Mouse (Mus musculus): ENCODE data around the gene Abcg3. TPM values are rescaled to one million over a fixed set of nuclear protein-coding genes. Genes with fewer than 3 reads are reported as not detected.
"Not testable (repeated sequence)": the region's sequence is repeated elsewhere in the genome, so short reads cannot be mapped to it uniquely, and the experiment has no call there.

Abcg3 gene
- polyA plus RNA-seq, 1 experiment from 2014 or later = 0.48 TPM

GRCm38 (mm10) chr5:104955208-104955607, 27.3 kb downstream of the Abcg3 start:
- no peak for ATAC-seq
- 94% methylated on average over 3 of the region's 3 CpGs for WGBS

GRCm38 (mm10) chr5:104946951-104947350, 35.6 kb downstream of the Abcg3 start:
- Histone ChIP-seq H3K27ac (ENCODE audit: low read depth, low read length) (no peak overlapping the region), H3K4me1 (ENCODE audit: control insufficient read depth, insufficient read depth, low read length) (no peaks in the 10 kb centered on the region), H3K36me3 (ENCODE audit: control insufficient read depth, insufficient read depth, low read length) (no peaks in the 10 kb centered on the region), H3K4me2 (ENCODE audit: low read length) (no peak overlapping the region), H3K27me3 (replicated peaks; ENCODE audit: control insufficient read depth, insufficient read depth, low read length) (no peaks in the 10 kb centered on the region), H3K9ac (ENCODE audit: low read length) (no peak overlapping the region), H3K4me3 (ENCODE audit: low read depth, low read length) (no peak overlapping the region), H3K9me3 (replicated peaks; ENCODE audit: control insufficient read depth, low read length) (0 out of 2 replicates have a peak, but pooled peaks cover 5% of the 10 kb centered on the region)
- ATAC-seq = no peak
- 63% methylated on average over 1 of the region's 1 CpGs for WGBS
- DNase-seq (ENCODE audit: low spot score) = no peak

More at GRCm38 (mm10) chr5:104955208-104955607, 27.3 kb downstream of the Abcg3 start:
- H3K27ac ChIP-seq (ENCODE audit: low read depth, low read length) = no peak overlapping the region
- H3K4me1 ChIP-seq (ENCODE audit: control insufficient read depth, insufficient read depth, low read length) = no peaks in the 10 kb centered on the region
- DNase-seq (ENCODE audit: low spot score) = no peak
- no peaks in the 10 kb centered on the region for H3K36me3 ChIP-seq (ENCODE audit: control insufficient read depth, insufficient read depth, low read length)
- H3K9ac ChIP-seq (ENCODE audit: low read length) = no peak overlapping the region
- no peaks in the 10 kb centered on the region for H3K9me3 ChIP-seq (replicated peaks; ENCODE audit: control insufficient read depth, low read length)
- no peaks in the 10 kb centered on the region for H3K27me3 ChIP-seq (replicated peaks; ENCODE audit: control insufficient read depth, insufficient read depth, low read length)
- H3K4me3 ChIP-seq (ENCODE audit: low read depth, low read length) = no peak overlapping the region
- no peak overlapping the region for H3K4me2 ChIP-seq (ENCODE audit: low read length)

- ATAC-seq = no peak
- H3K9me3 ChIP-seq (replicated peaks; ENCODE audit: control insufficient read depth, low read length) = no peaks in the 10 kb centered on the region
- no peak overlapping the region for H3K4me2 ChIP-seq (ENCODE audit: low read length)
- H3K4me3 ChIP-seq (ENCODE audit: low read depth, low read length) = no peak overlapping the region
- DNase-seq (ENCODE audit: low spot score) = no peak
- H3K36me3 ChIP-seq (ENCODE audit: control insufficient read depth, insufficient read depth, low read length) = no peaks in the 10 kb centered on the region
- H3K4me1 ChIP-seq (ENCODE audit: control insufficient read depth, insufficient read depth, low read length) = no peaks in the 10 kb centered on the region
- no peaks in the 10 kb centered on the region for H3K27me3 ChIP-seq (replicated peaks; ENCODE audit: control insufficient read depth, insufficient read depth, low read length)
- no peak overlapping the region for H3K27ac ChIP-seq (ENCODE audit: low read depth, low read length)
- H3K9ac ChIP-seq (ENCODE audit: low read length) = no peak overlapping the region
- 87% methylated on average over 7 of the region's 7 CpGs for WGBS
These were observed 48.4 kb downstream of the Abcg3 start for GRCm38 (mm10) chr5:104934148-104934547.

- H3K36me3 ChIP-seq (ENCODE audit: control insufficient read depth, insufficient read depth, low read length); H3K4me2 ChIP-seq (ENCODE audit: low read length); H3K27me3 ChIP-seq (replicated peaks; ENCODE audit: control insufficient read depth, insufficient read depth, low read length); ATAC-seq; H3K4me1 ChIP-seq (ENCODE audit: control insufficient read depth, insufficient read depth, low read length); DNase-seq (ENCODE audit: low spot score); H3K9me3 ChIP-seq (replicated peaks; ENCODE audit: control insufficient read depth, low read length); H3K9ac ChIP-seq (ENCODE audit: low read length); H3K4me3 ChIP-seq (ENCODE audit: low read depth, low read length); H3K27ac ChIP-seq (ENCODE audit: low read depth, low read length): not testable (repeated sequence)
- WGBS = 90% methylated on average over 5 of the region's 5 CpGs
These were observed 76.0 kb downstream of the Abcg3 start for GRCm38 (mm10) chr5:104906556-104906955.

Other genes starting within 250 kb of the Abcg3 start
- 3.4 and 4.9 TPM in 2 replicates for gene Zfp951, start 122.6 kb downstream of the Abcg3 start, polyA plus RNA-seq (2014; fragmentation: Nextera tagmentation; extraction: Ambion mirVana)
- 1.1 and 1.4 TPM in 2 replicates for gene Gbp9, start 156.8 kb upstream of the Abcg3 start, polyA plus RNA-seq (2014; fragmentation: Nextera tagmentation; extraction: Ambion mirVana)
- gene Gbp8, start 156.8 kb upstream of the Abcg3 start, polyA plus RNA-seq (2014; fragmentation: Nextera tagmentation; extraction: Ambion mirVana) = 0.31 and 0.58 TPM in 2 replicates
- 1.4 and 1.9 TPM in 2 replicates for gene Gbp4, start 156.9 kb upstream of the Abcg3 start, polyA plus RNA-seq (2014; fragmentation: Nextera tagmentation; extraction: Ambion mirVana)

Data from forebrain, embryonic 14.5 days (tissue).